Mouse (Mus musculus) gastrocnemius, postnatal 14 days (tissue): ENCODE results near the gene Gm11758. TPM values are rescaled to one million over a fixed set of nuclear protein-coding genes. Genes with fewer than 3 reads are reported as not detected.
"Not testable (repeated sequence)": the region's sequence is repeated elsewhere in the genome, so short reads cannot be mapped to it uniquely, and the experiment has no call there.

Experiments
- DNase-seq: peaks from one replicate; pipeline ENCODE4 v3.0.0; 2021; ENCODE audit warnings: mixed read lengths
- intact Hi-C: fragments of 180-260 bp; cut with DNase I; formaldehyde crosslinking; loops from one replicate; pipeline ENCODE4 v1.15.1; 2025; ENCODE audit warnings: low total_unique reads
- long read RNA-seq, 2 experiments: library from polyadenylated mRNA; stranded (forward); transcript quantifications; one replicate each; pipeline ENCODE4 v2.0.0; 2021
- total RNA-seq, 2 experiments: library from RNA; stranded (reverse); gene quantifications; 2 replicates each; pipeline ENCODE4 v1.2.3; 2021

Gm11758 gene
- not detected for total RNA-seq
- long read RNA-seq, experiment 1, result 0 reads
- long read RNA-seq, experiment 2, result 0 reads

DNA sequence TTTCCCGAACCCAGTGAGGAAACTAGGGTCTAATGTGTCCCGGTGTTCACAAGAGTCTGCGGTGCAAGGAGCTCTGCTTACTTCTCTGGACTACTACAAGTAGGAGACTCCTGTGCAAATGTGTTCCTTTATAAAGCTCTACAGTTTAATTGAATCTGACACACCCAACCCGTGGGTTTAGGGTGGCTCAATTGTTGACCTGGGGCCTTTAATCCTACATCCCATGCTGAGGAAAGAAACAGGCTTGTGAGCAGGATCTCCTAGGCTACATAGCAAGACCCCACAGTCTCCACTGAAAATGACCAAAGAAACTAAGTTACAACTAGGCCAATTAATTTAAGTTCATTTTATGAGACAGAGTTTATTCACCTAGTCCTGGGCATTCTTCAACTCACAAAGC, at the start of gene Gm11758:
Gm11758 (minus strand) TSS at position 101 of the 400 bp plus-strand sequence.
- DNase-seq, intact Hi-C loops: not testable (repeated sequence)

- DNase-seq, intact Hi-C loops: not testable (repeated sequence)
These were observed 44.6 kb upstream of the Gm11758 start, which contains the start of gene Gm11756 for GRCm38 (mm10) chr4:73920660-73921059. Gene Gm11756, minus strand, starts transcription at chr4:73920760.

- intact Hi-C loops, DNase-seq: not testable (repeated sequence)
These were observed 29.8 kb upstream of the Gm11758 start, which contains the start of gene Gm13871 for GRCm38 (mm10) chr4:73905853-73906252. Gene Gm13871, minus strand, starts transcription at chr4:73905953.

- intact Hi-C loops, DNase-seq: not testable (repeated sequence)
These were observed 14.9 kb upstream of the Gm11758 start, which contains the start of gene Gm11757 for GRCm38 (mm10) chr4:73891012-73891411. Gene Gm11757, minus strand, starts transcription at chr4:73891112.

GRCm38 (mm10) chr4:73826587-73826986, 49.5 kb downstream of the Gm11758 start:
- intact Hi-C loops, result no loop called here
- DNase-seq, result no peak

Other genes starting within 250 kb of the Gm11758 start
- gene Gm11236, start 238.1 kb downstream of the Gm11758 start, total RNA-seq, result not detected
- not detected for gene Gm11239, start 207.9 kb downstream of the Gm11758 start, total RNA-seq
- gene Gm428, start 192.8 kb downstream of the Gm11758 start, total RNA-seq, result not detected
- gene Rasef, start 85.3 kb downstream of the Gm11758 start, total RNA-seq, result under 1 TPM; 0.10 to 0.11 TPM
- not detected for gene Gm11757, start 14.8 kb upstream of the Gm11758 start, total RNA-seq
- not detected for gene Gm13871, start 29.7 kb upstream of the Gm11758 start, total RNA-seq
- not detected for gene Gm11756, start 44.5 kb upstream of the Gm11758 start, total RNA-seq
- 10 to 100 TPM; 32.2 to 34.9 TPM for gene 2310002L09Rik, start 74.6 kb upstream of the Gm11758 start, total RNA-seq
- 1 to 10 TPM in 1 of 2 experiments, under 1 TPM in 1; 0.86 to 2.4 TPM for gene Frmd3, start 137.2 kb upstream of the Gm11758 start, total RNA-seq